Mouse (Mus musculus) layer of hippocampus, postnatal 10 days (tissue): ENCODE measurements around the gene Zfp280d. TPM values are rescaled to one million over a fixed set of nuclear protein-coding genes. Genes with fewer than 3 reads are reported as not detected.
A peak's percentile ranks its signal among the peaks of the same experiment; 100 is the strongest.

Source experiments
- DNase-seq, 2 experiments: peaks; one replicate each; pipeline ENCODE4 v3.0.0; 2021; ENCODE audit warnings: low spot score in 2 of 2
- long read RNA-seq: library from polyadenylated mRNA; stranded (forward); transcript quantifications from one replicate; pipeline ENCODE4 v2.0.0, GENCODE M21; 2023
- total RNA-seq, 2 experiments: library from RNA; stranded (reverse); gene quantifications; 2 replicates each; pipeline ENCODE4 v1.2.3; 2021

Gene Zfp280d
- total RNA-seq = 10 to 100 TPM; 49.3 to 60.5 TPM
- long read RNA-seq, partial matches to known transcripts = 2 of 5 reads
- long read RNA-seq, other reads (novel, unspliced or antisense) = 3 of 5 reads

DNA sequence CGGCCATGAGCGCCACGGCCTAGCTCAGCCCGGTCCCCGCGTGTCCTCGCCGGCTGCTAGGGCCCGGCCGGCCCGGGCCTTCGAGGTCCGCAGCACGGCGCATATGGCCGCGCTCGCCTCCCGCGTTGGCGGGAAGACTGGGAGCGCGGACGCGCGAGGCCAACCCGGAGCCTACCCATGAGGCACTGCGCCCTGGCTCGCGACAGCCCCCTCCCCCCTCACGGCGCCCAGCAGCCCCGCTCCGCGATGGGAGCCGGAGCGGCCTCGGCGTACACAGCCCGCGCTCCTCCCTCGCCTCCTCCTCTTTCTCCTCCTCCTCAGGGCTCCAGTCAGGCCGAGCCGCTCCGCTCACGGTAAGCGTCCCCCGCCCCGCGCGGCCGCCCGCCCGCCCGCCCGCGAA, at the start of gene Zfp280d:
Gene Zfp280d (plus strand): TSS at position 184 of the 400 bp plus-strand sequence.
- peak; percentile 87 to 95 for DNase-seq

DNA sequence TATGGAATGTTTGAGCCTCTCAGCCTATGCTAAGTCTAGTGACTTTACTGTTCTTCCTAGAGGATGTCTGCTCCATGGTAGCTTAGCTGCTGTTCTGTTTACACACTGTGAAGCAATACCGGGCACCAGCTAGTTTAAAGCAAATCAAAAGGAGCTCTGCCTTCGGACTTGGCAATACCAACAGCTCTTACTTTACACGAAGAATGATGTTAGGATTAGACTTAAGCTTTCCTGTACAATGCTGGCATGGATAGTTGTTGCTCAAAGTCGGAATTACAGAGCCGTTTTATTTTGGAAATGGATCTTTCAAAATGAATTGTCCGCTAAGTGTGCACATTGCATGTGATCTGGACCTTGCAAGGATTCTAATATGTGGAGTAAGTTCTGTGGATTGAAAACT, 48.1 kb upstream of the Zfp280d start:
- no peak for DNase-seq

DNA sequence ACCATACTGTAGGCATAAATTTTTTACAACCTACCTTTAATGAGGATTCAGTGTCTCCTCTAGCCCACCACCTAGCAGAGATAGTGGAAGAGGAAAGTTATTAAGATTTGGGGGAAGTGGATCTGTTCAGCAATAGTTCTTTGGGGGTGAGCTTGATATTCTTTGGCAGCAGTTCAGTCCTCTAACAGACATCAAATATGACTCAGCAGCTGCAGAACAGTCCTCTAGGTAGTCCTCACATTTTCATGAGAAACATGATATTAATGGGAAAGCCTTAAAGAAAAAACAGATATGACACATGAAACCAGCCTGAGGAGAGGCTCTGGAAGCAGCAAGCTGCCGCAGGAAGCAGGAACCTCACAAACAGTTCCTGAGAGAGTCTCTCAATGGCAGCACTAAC, 22.0 kb upstream of the Zfp280d start:
- DNase-seq = no peak

DNA sequence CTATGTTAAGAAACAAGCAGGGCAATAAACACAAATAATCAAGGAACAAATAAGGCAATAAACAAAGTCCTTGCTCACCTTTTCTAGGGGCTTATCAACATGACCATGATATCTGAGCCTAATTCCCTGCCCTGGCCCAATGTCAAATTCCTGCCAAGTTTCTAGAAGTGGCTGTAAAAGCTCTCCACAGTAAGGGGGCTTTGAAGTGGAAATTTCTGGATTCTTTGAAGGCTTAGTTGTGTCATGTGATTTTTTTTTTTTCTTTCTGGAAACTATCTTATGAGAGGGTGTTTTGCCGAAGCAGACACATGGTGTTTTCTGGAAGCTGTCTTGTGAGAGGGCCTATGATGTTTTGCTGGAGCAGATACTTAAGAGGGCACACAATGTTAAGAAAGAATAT, 19.4 kb upstream of the Zfp280d start:
- DNase-seq = no peak

DNA sequence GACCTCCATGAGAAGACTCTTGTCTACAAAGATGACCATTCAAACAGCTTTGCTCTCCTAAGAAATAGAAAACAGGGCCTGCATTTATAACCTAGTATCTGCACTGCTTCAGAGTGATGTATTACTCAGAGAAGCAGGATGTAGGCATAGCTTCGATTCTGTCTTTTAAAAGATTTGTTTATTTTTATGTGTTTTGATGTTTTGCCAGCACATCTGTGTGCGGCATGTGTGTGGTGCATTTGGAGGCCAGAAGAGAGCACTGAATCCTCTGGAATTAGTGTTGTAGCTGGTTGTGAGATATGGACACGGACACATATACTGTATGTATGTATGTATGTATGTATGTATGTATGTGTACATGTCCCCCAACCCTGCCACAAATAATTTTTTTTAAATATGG, 18.0 kb upstream of the Zfp280d start:
- DNase-seq = no peak

DNA sequence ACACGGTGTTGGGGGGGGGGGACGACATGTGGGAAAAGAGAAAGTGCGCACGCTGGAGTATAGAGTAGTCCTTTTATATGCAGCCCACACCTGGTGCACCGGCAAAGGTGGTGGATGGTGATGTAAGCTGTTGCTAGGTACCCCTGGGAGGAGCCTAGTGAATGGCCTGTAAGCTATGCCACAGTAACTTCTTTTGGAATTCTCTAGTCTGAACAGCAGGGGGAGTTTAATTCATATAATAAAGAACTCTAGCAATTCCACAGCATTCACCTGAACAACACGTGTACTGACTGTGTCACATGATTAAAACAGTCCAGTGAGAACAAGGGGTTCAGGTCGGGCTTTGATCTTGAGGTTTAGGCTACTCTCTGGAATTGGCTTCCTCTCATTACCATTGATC, 14.3 kb upstream of the Zfp280d start:
- DNase-seq = no peak

DNA sequence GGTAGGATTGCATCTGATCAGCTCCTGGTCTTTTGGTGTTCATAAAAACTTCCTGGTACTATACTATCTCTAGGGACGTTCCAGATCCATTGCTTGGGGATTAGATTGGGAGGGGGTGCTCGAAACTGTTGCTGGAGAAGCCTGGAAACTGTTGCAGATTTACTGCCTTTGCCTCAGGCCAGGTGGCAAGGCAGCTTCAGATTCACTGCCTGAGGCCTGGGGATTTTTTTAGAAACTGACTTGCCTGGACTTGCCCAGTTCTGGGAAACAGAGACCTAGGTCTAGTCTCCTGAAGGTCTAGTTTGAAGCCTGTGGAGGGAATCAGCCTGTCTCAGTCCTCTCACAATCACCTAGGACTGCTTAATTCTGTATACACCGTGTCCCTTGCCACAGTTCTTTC, 9.8 kb upstream of the Zfp280d start:
- no peak for DNase-seq

DNA sequence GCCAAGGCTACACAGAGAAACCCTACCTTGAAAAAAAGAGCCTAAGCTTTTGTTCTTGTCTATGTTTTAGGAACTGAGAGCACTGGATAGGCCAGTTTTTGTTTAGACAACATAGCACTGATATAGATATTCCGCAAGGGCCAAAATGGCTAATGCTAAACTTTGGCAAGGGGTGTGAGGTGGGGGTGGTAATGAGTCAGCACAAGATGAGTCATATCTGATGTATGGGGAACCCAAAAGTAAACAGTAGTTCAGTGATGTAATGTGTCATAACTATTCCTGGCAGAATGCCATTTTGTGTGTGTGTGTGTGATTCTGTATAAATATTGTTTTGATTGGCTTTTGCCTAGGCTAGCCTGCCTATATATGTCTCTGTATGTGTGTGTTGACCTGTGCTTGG, 4.5 kb upstream of the Zfp280d start:
- no peak for DNase-seq

DNA sequence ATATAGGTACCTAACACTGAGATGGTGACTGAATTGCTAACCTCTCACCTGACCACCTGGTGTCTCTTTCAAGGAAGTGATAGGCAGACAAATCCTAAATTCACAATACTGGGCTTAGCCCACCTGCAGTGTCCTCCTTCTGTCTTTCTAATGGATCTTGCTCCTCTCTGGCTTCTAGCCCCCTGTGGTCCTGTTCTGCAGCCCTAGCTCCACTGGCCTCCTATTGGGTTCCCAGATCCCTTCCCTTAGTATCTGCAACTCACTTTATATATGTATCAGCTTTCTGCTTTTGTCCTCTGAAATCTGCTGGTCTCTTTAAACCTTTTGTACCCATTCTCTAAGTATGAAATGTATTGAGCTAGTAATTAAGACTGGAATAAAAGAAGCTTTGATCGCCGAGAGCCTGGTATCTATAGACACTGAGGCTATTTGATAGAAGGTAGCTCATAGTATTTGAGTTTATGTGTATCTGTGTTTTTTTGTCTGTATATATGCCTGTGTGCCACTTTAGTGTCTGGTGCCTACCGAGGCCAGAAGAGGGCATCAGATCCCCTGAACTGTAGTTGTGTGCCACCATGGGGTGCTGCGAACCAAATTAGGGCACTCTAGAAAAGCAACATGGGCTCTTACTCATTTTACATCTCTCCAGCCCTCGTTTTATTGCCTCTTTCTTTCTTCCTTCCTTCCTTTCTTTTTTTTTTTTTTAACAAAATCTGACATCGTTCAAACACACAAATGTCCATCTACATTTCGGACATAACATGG, 832 bp upstream of the Zfp280d start:
- DNase-seq = no peak

DNA sequence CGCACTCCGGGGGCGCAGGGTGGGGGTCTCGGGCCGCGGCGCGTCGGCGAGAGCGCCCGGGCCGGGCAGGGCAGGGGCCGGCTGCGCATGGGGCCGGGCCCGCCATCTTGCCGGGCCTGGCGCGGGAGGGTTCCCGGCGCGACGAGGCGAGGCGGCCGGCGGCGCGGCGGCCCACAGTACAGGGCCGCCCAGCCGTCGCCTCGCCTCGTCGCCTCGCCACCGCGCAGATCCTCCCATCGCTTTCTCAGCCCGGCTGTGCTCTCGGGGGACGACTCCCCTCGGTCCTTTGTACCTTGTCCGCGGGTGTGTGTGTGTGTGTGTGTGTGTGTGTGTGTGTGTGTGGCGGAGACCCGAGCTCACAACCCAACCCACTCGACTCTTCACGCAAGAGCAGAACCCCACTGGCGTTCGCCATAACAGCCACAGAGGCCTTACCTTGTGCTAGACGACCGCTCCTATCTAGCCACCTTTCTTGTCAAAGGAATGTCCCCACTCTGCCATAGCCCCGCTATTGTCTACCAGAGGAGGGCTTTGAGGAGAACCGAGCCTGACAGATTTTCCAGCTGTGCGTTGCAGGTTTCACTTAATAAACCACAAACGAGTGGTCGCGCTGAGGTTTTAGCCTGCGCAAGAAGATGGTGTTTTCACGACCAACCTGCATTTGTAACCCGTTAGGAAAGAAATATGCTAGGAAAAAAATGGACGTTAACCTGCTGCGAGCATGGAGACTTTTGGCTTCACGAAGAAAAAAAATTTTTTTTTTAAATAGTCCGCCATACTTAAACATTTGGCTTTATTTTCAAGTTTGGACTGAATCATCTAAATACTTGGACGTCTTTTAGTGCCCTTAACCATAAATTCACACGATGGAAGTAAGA, 680 bp downstream of the Zfp280d start:
- peak; percentile 65 to 69 for DNase-seq

DNA sequence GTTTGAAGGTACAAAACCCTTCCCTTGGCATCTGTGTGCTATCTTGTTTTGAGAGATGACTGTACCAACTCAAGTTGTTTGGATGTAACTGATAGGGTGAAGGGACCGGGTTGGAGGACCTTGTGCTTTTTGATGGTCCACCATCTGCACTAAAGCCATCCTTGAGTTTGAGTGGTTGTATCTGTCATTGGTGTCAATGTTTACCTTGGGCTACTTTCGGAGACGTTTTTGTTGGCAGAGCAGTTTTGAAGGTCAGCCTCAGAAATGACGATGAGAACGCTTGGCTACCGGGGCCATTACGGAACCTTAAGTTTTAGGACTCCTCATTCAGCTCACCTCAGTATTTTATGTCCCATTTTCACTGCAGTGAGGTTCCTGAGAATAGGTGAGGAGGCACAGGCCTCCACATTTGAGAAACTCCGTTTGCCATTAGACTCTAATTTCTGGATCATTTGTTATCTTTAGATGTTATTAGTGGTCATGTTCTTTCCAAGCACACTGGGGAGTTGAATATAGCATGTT, 1.4 kb downstream of the Zfp280d start:
- DNase-seq = peak in 1 of 2 experiments; percentile 19

DNA sequence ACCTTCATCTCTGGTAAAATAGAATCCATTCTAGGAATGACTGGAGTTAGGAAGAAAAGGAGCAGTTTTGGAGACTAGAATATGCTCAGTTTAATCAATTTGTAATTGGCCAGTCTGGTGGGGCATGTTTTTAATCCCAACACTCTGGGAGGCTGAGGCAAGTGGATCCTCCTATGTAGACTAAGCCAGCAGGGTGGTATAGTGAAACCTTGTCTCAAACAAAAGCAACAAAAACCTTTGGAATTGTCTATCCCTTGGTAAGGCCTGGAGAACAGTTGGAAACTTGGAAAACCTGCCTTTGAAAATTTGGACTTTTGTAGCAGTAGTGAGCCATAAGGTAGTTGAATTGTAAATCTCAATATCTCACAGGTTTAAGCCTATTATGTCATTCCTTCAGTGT, 2.3 kb downstream of the Zfp280d start:
- DNase-seq = no peak

DNA sequence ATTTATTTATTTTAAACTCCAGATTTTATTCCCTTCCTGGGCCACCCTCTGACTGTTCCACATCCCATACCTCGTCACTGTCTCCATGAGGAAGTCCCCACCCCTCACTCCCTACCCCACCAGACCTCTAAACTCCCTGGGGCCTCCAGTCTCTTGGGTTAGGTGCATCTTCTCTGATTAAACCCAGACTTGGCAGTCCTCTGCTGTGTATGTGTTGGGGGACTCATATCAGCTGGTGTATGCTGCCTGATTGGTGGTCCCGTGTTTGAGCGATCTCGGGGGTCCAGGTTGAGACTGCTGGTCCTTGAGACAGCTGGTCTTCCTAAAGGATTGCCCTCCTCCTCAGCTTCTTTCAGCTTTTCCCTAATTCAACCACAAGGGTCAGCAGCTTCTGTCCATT, 5.3 kb downstream of the Zfp280d start:
- no peak for DNase-seq

DNA sequence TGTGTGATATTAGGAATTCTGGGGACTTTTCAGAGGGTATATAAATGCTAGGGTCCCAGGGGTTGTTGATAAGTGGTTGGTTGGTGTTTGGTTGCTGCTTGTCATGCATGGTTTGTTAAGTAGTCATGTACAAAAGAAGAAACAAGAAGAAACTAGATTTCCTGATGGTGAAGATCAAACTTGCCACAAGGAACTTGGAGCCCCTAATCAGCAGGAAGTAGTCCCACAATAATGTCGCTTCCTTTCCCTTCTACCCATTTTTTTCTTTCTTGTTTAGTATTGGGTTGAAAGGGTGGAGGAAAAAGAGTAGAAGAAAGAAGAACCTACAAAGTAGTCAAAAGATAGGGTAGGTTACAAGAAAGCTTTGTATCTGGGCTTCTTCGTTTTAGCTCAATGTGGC, 13.0 kb downstream of the Zfp280d start:
- DNase-seq = no peak

DNA sequence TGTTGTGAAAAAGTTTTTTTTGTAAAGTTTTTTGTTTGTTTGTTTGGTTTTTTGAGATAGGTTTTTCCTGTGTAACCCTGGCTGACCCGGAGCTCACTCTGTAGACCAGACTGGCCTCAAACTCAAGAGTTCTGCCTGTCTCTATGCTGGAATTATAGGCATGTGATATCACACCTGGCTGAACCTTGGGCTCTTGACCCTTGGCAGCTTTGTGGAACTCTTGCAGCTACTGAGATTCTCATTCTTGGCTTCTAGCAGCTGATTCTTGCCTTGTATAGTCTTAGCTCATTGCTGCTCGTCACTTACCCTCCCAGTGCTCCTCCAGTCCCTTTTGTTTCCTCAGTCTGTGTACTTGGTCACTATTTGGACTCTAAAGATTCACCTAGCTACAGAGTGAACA, 13.6 kb downstream of the Zfp280d start:
- no peak for DNase-seq

DNA sequence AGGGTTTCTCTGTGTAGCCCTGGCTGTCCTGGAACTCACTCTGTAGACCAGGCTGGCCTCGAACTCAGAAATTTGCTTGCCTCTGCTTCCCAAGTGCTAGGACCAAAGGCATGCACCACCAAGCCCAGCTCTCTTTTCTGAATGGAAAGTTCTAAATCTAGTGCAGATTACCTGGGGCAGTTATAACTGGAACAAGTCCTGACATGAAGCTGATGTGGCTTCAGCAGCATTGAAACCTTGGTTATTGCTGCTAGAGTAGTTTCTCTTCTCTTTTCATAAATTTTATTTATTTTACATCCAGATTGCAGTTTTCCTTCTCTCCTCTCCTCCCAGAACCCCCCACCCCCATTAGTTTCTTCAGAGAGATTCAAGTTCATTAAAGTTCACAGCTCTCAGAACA, 14.4 kb downstream of the Zfp280d start:
- DNase-seq = no peak

DNA sequence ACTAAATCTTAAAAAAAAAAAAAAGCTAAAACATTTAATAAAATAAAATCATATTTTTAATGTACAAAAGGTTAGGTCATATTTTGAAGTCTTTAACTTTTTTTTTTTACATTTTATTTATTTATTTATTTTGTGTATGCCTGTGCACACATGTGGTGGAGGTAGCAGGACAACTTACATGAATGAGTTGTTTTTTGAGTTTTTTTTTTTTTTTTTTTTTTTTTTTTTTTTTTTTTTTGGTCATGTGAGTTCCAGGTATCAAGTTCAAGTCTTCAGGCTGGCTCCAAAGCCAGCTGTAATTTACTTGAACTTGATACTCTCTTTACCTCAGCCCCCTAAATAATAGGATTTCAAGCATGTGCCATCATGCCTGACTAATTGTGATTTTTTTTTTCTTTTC, 19.4 kb downstream of the Zfp280d start:
- DNase-seq = no peak

DNA sequence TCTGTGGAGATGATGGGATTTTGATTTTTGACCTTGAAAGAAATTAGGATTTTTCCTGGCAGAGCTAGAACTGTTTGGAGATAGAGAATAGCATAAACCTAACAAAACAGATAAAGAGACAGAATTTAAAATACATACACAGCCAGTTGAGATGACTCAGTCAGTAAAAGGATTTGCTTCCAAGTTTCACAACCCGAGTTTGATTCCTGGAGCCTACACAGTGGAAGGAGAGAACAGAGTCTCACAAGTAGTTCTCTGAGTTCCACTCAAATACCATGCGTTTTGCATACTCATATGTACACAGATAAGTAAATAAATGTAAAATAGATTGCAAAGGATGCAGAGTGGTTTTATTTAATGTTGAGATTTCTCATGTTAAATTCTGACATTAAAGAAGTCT, 35.1 kb downstream of the Zfp280d start:
- DNase-seq = no peak

DNA sequence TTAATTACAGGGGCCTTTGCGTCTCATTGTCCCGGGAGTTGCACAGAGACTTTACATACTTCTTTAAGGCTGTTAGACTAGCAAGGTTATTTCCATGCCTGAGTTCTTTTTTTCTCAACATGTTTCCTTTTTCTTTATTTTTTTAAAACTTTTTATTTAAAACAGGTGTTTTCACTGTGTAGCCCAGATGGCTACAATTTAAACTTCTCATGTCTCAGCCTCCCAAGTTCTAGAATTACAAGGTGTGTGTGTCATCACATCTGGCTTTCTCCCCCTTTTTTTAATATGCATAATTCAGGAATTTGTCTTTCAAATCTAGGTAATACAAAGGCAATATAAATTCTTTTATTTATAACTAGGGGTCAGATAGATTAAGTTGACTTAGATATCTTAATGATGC, 58.6 kb downstream of the Zfp280d start:
- DNase-seq = no peak

DNA sequence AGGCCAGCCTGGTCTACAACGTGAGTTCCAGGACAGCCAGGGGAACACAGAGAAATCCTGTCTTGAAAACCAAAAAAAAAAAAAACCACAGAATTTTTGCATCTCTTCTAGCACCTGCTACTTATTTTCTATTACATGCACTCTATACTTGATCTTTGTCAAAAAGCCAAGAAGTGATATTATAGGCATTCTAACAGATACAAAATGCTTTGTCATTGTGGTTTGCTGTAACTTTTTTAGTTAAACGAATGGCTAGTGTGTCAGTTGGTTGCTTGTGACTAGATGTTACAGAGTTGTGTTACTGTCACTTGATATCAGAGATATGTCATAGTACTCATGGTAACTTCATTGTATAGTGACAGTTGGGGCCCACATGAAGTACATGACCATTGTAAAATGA, 61.4 kb downstream of the Zfp280d start:
- no peak for DNase-seq

DNA sequence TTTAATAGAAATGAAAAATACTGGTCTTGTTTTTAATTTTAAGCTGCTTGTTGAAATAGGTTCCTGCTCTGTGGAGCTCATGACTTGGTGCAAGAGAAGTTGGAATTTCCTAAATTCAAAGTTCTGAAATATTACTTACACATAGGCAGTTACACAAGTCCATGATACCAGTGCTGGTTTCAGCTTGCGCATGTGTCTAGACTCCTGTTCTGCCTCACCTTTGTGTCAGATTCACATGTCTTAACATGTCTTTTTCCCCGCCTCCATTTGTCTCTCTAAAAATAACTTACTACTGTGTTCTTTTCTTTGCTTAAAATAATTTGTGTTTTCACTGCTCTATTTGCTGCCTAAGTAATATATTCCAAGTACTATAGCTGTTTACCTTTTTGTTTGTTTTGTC, 64.5 kb downstream of the Zfp280d start:
- DNase-seq = no peak

DNA sequence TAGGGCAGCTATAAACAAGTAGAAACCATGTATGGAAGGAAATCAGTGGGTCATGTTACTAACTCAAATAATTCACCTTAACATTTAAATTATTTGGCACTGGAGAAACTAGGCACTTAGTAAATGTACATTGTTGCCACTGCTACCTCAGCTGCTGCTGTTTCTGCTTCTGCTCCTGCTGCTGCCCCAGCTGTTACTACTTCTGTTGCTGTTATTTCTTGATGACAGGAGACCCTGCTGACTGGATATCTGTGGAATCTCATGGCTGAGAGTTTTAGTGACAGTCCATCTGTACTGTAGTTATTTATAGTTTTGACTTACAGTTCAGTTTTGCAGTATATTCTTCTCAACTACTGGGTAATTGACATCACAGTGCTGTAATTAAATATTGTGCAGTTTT, 69.2 kb downstream of the Zfp280d start:
- no peak for DNase-seq
